Mouse (Mus musculus) monocyte, adult 5-6 weeks (primary cell): ENCODE results near the gene Ndufv1. TPM values are rescaled to one million over a fixed set of nuclear protein-coding genes. Genes with fewer than 3 reads are reported as not detected.

Source experiments
- total RNA-seq: library from RNA; stranded (forward); fragments of 200-1000, 200-491, 200-594 nt; gene quantifications from 3 replicates; pipeline ENCODE4 v1.2.3, GENCODE M21; 2017

The Ndufv1 gene
- total RNA-seq, 1 experiment from 2014 or later, result 108 TPM

Other genes with a start within 250 kb of the Ndufv1 start
- gene Kmt5b, start 245.4 kb downstream of the Ndufv1 start, total RNA-seq, result 103 to 126 TPM (median 109 TPM) in 3 replicates
- gene Chka, start 161.0 kb downstream of the Ndufv1 start, total RNA-seq, result 34.8 to 59.4 TPM (median 42.0 TPM) in 3 replicates
- 181 to 259 TPM (median 252 TPM) in 3 replicates for gene Tcirg1, start 105.7 kb downstream of the Ndufv1 start, total RNA-seq
- gene Ndufs8, start 100.0 kb downstream of the Ndufv1 start, total RNA-seq, result 27.2 to 46.8 TPM (median 33.1 TPM) in 3 replicates
- 54.5 to 74.4 TPM (median 57.2 TPM) in 3 replicates for gene Aldh3b1, start 83.0 kb downstream of the Ndufv1 start, total RNA-seq
- gene Unc93b1, start 77.6 kb downstream of the Ndufv1 start, total RNA-seq, result 243 to 349 TPM (median 322 TPM) in 3 replicates
- gene Aldh3b3, start 54.2 kb downstream of the Ndufv1 start, total RNA-seq, result not detected in 3 replicates
- not detected in 3 replicates for gene Aldh3b2, start 40.5 kb downstream of the Ndufv1 start, total RNA-seq
- not detected in 3 replicates for gene Acy3, start 26.2 kb downstream of the Ndufv1 start, total RNA-seq
- gene Tbx10, start 20.1 kb downstream of the Ndufv1 start, total RNA-seq, result not detected in 3 replicates
- gene Nudt8, start 12.2 kb downstream of the Ndufv1 start, total RNA-seq, result 2.3 to 11.1 TPM (median 2.3 TPM) in 3 replicates
- 0.57 to 1.7 TPM (median 1.2 TPM) in 3 replicates for gene Gm49405, start 12.2 kb downstream of the Ndufv1 start, total RNA-seq
- gene Doc2g, start 9.5 kb downstream of the Ndufv1 start, total RNA-seq, result 3.1 TPM in 2 of 3 replicates, not detected in the other
- 101 to 129 TPM (median 104 TPM) in 3 replicates for gene Gstp1, start 25.2 kb upstream of the Ndufv1 start, total RNA-seq
- gene Gstp2, start 33.2 kb upstream of the Ndufv1 start, total RNA-seq, result not detected in 3 replicates
- 2.8 to 10.8 TPM (median 5.8 TPM) in 3 replicates for gene Gstp3, start 46.8 kb upstream of the Ndufv1 start, total RNA-seq
- not detected in 3 replicates for gene Cabp2, start 68.8 kb upstream of the Ndufv1 start, total RNA-seq
- 77.3 to 120 TPM (median 92.6 TPM) in 3 replicates for gene Cdk2ap2, start 84.4 kb upstream of the Ndufv1 start, total RNA-seq
- gene Pitpnm1, start 87.2 kb upstream of the Ndufv1 start, total RNA-seq, result 127 to 142 TPM (median 137 TPM) in 3 replicates
- 94.2 to 132 TPM (median 124 TPM) in 3 replicates for gene Aip, start 113.1 kb upstream of the Ndufv1 start, total RNA-seq
- 0.29 to 0.43 TPM in 2 of 3 replicates, not detected in the other for gene Gpr152, start 127.0 kb upstream of the Ndufv1 start, total RNA-seq
- not detected in 3 replicates for gene Cabp4, start 131.2 kb upstream of the Ndufv1 start, total RNA-seq
- gene Coro1b, start 135.8 kb upstream of the Ndufv1 start, total RNA-seq, result 209 to 226 TPM (median 217 TPM) in 3 replicates
- 133 to 326 TPM (median 178 TPM) in 3 replicates for gene Ptprcap, start 140.8 kb upstream of the Ndufv1 start, total RNA-seq
- gene Rps6kb2, start 150.5 kb upstream of the Ndufv1 start, total RNA-seq, result 22.8 to 27.8 TPM (median 27.0 TPM) in 3 replicates
- gene Carns1, start 162.7 kb upstream of the Ndufv1 start, total RNA-seq, result 14.1 to 18.7 TPM (median 14.2 TPM) in 3 replicates
- gene Tbc1d10c, start 178.5 kb upstream of the Ndufv1 start, total RNA-seq, result 71.5 to 178 TPM (median 83.5 TPM) in 3 replicates
- 479 to 544 TPM (median 541 TPM) in 3 replicates for gene Ppp1ca, start 179.3 kb upstream of the Ndufv1 start, total RNA-seq
- 19.1 to 26.3 TPM (median 20.7 TPM) in 3 replicates for gene Rad9a, start 188.9 kb upstream of the Ndufv1 start, total RNA-seq
- 10.2 to 28.8 TPM (median 19.7 TPM) in 3 replicates for gene Clcf1, start 201.4 kb upstream of the Ndufv1 start, total RNA-seq
- gene AC109138.7, start 201.6 kb upstream of the Ndufv1 start, total RNA-seq, result not detected in 3 replicates
- 94.0 to 149 TPM (median 107 TPM) in 3 replicates for gene Pold4, start 219.1 kb upstream of the Ndufv1 start, total RNA-seq